Comparison of ENCODE assay signal across 18 mouse cellular contexts in genomic region chr14:105300551-105300950, GRCm38 (mm10). TPM values are rescaled to one million over a fixed set of nuclear protein-coding genes. Genes with fewer than 3 reads are reported as not detected.
A peak's percentile ranks its signal among the peaks of the same experiment; 100 is the strongest.
DNase-seq lines count a peak whose midpoint lies in the region; ATAC-seq and TF ChIP-seq lines count a peak whose summit lies in the region.
"Had no signal": no experiment of that assay in that cellular context is flagged by ENCODE, and none has a peak within 500 bp of the region (broad histone marks: within the 10 kb centered on the region; RNA-seq: fewer than 3 reads in every experiment).

No protein-coding gene starts in this region.

- intact Hi-C loops in gastrocnemius, adult 2 months (cut with DNase I), result no loop called here

- ATAC-seq in liver, embryonic 14.5 days (ENCODE audit: insufficient read depth), result no peak
- ATAC-seq: forebrain, embryonic 15.5 days; midbrain, embryonic 16.5 days had no signal

- H3K27me3 ChIP-seq in liver, embryonic 14.5 days (ENCODE audit: control insufficient read depth, insufficient read depth, low read length), result no peaks in the 10 kb centered on the region
- H3K27me3 ChIP-seq in heart, embryonic 10.5 days (ENCODE audit: insufficient read depth, poor library complexity, severe bottlenecking), result no peaks in the 10 kb centered on the region
- H3K27me3 ChIP-seq: forebrain, embryonic 15.5 days; hindbrain, embryonic 12.5 days; limb, embryonic 12.5 days had no signal

- no peaks in the 10 kb centered on the region for H3K36me3 ChIP-seq in liver, embryonic 14.5 days (replicated peaks; ENCODE audit: control insufficient read depth, insufficient read depth, low read depth)
- H3K36me3 ChIP-seq in heart, embryonic 10.5 days, result peaks cover 9% of the 10 kb centered on the region; the same call in 1 of the 2 replicates

- no peak overlapping the region for H3K9ac ChIP-seq in liver, embryonic 14.5 days (replicated peaks)
- H3K9ac ChIP-seq: forebrain, embryonic 15.5 days; hindbrain, embryonic 12.5 days; limb, embryonic 12.5 days had no signal

- H3K4me3 ChIP-seq in gastrocnemius, adult 2 months, result peak overlapping the region; percentile 39
- no peak overlapping the region for H3K4me3 ChIP-seq in liver, embryonic 14.5 days (ENCODE audit: insufficient read depth in 1 of 2, low read depth in 2 of 2, low read length in 2 of 2)
- H3K4me3 ChIP-seq in heart, embryonic 10.5 days, result no peak overlapping the region
- H3K4me3 ChIP-seq: erythroblast, embryonic 14.5 days; forebrain, embryonic 15.5 days; hindbrain, embryonic 12.5 days; limb, embryonic 12.5 days had no signal

- H3K9me3 ChIP-seq in liver, embryonic 14.5 days (ENCODE audit: control insufficient read depth, low read length), result no peaks in the 10 kb centered on the region
- H3K9me3 ChIP-seq in heart, embryonic 10.5 days, result no peaks in the 10 kb centered on the region
- H3K9me3 ChIP-seq: forebrain, embryonic 15.5 days; hindbrain, embryonic 12.5 days; limb, embryonic 12.5 days had no signal

- H3K4me2 ChIP-seq in liver, embryonic 14.5 days (ENCODE audit: low read depth), result no peak overlapping the region
- H3K4me2 ChIP-seq: forebrain, embryonic 15.5 days; hindbrain, embryonic 12.5 days; limb, embryonic 12.5 days had no signal

- H3K4me1 ChIP-seq in liver, embryonic 14.5 days (replicated peaks; ENCODE audit: control insufficient read depth in 2 of 2, insufficient read depth in 2 of 2, low read length in 1 of 2), result no peaks in the 10 kb centered on the region; a peak in 1 of 4 replicates
- 0 out of 2 replicates have a peak, but pooled peaks cover 3% of the 10 kb centered on the region for H3K4me1 ChIP-seq in heart, embryonic 10.5 days
- H3K4me1 ChIP-seq: forebrain, embryonic 15.5 days; hindbrain, embryonic 12.5 days; limb, embryonic 12.5 days had no signal

- H3K27ac ChIP-seq in gastrocnemius, adult 2 months, result peak overlapping the region; percentile 41
- no peak overlapping the region for H3K27ac ChIP-seq in liver, embryonic 14.5 days
- H3K27ac ChIP-seq in heart, embryonic 10.5 days, result no peak overlapping the region
- H3K27ac ChIP-seq: forebrain, embryonic 15.5 days; hindbrain, embryonic 12.5 days; limb, embryonic 12.5 days had no signal

- no peak for TF ChIP-seq EP300 in liver, embryonic 14.5 days (IDR thresholded peaks at IDR 0.05; ENCODE audit: low read depth)

- DNase-seq in gastrocnemius, adult 2 months, result peak; percentile 33
- no peak for DNase-seq in gastrocnemius, postnatal 4 days (ENCODE audit: low spot score in 2 of 2)
- peak; percentile 31 for DNase-seq in lung, postnatal 36 days
- no peak for DNase-seq in lung, postnatal 10 days
- DNase-seq in liver, embryonic 14.5 days (ENCODE audit: low read depth in 3 of 3, low spot score in 3 of 3), result peak in 2 of 3 experiments; percentile 17 to 26
- DNase-seq in skeletal muscle tissue, adult 2 months (ENCODE audit: low read depth, low spot score), result peak; percentile 26
- no peak for DNase-seq in right cerebral cortex, postnatal 36 days (ENCODE audit: low spot score in 2 of 2)
- no peak for DNase-seq in heart, embryonic 10.5 days (ENCODE audit: low spot score)
- DNase-seq: cerebellum, postnatal 14 days; heart, postnatal 10 days; kidney, postnatal 25 days; layer of hippocampus, adult 9-11 months; thymus, postnatal 14 days had no signal

- TF ChIP-seq CTCF in gastrocnemius, adult 2 months (IDR thresholded peaks at IDR 0.05), result no peak
- no peak for TF ChIP-seq CTCF in liver, embryonic 14.5 days (IDR thresholded peaks at IDR 0.05; ENCODE audit: low read depth)

- WGBS in liver, embryonic 14.5 days (ENCODE audit: insufficient replicate concordance), result 82% methylated on average over 10 of the region's 10 CpGs
- WGBS in heart, embryonic 10.5 days, result 80% methylated on average over 10 of the region's 10 CpGs

RNA-seq across cellular contexts. Expression of gene Ndfip2, which starts 42.2 kb away (rescaled TPM):
- 10 to 100 TPM; 12.8 to 13.0 TPM for total RNA-seq in gastrocnemius, adult 2 months (2021)
- total RNA-seq in gastrocnemius, postnatal 4 days (2021), result 10 to 100 TPM; 25.0 to 27.2 TPM
- 12.4 and 12.9 TPM in 2 replicates for polyA plus RNA-seq in liver, embryonic 14.5 days (2012; rRNA removed)
- 19.1 and 22.2 TPM in 2 replicates for polyA plus RNA-seq in liver, embryonic 14.5 days (2014; fragmentation: Nextera tagmentation; extraction: Ambion mirVana)
- 53.7 and 55.1 TPM in 2 replicates for polyA plus RNA-seq in heart, embryonic 10.5 days (2016; fragmentation: Nextera tagmentation; extraction: Ambion mirVana)

Comparison
In these comparisons a context has a peak if more than half of its experiments do, and no peak if none do; other contexts are left out.
1. DNase-seq: peak in gastrocnemius, adult 2 months (single experiment), lung, postnatal 36 days (single experiment), liver, embryonic 14.5 days (2 of 3) and skeletal muscle tissue, adult 2 months (single experiment); none in gastrocnemius, postnatal 4 days (0 of 2), lung, postnatal 10 days (single experiment), right cerebral cortex, postnatal 36 days (0 of 2) and heart, embryonic 10.5 days (single experiment).